Mouse (Mus musculus): ENCODE measurements at regions not wholly inside any gene's neighbourhood (a gene's known extent, or its start where the extent isn't known, plus 50 kb on each side); places are given as distances from the start of the nearest gene placed in this dataset.

DNA sequence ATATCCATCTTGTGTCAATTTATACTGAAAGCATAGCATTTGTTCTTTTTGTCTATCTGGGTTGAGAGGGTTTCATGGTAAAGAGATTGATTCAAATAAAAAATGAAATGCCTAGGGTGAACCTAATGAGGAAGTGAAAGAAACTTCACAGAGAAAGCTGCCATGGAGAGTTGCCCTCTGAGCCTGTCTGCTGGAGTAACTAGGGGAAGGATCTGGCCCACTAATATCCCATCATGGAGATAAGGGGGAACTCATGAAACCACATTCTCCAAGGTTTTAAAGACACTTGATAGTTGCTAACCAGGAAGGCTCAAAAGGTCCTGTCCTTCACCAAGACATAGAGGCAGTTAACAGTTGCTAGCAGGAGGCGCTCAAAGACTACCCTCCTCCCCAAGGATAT, 539.2 kb downstream of the Prim2 start:
- ATAC-seq (ENCODE audit: insufficient number of reproducible peaks, insufficient read depth, low FRiP score, low read depth), result no peak
- Histone ChIP-seq H3K9ac (ENCODE audit: low read length) (no peak overlapping the region), H3K4me3 (ENCODE audit: control insufficient read depth in 1 of 2, insufficient read depth in 1 of 2, low read depth in 1 of 2, low read length in 2 of 2) (no peak overlapping the region), H3K36me3 (ENCODE audit: control insufficient read depth, insufficient read depth, low read length) (no peaks in the 10 kb centered on the region), H3K27me3 (ENCODE audit: control insufficient read depth, insufficient read depth, low read length) (no peaks in the 10 kb centered on the region), H3K4me1 (ENCODE audit: control insufficient read depth in 2 of 2, insufficient read depth in 2 of 2, low read length in 2 of 2) (no peaks in the 10 kb centered on the region), H3K27ac (replicated peaks in 1 of 2; ENCODE audit: control insufficient read depth in 1 of 2, insufficient read depth in 1 of 2, low read depth in 2 of 2, low read length in 2 of 2) (no peak overlapping the region), H3K4me2 (ENCODE audit: low read length) (no peak overlapping the region), H3K9me3 (ENCODE audit: control insufficient read depth, low read length) (no peaks in the 10 kb centered on the region)
- WGBS, result 95% methylated on average over 1 of the region's 1 CpGs

DNA sequence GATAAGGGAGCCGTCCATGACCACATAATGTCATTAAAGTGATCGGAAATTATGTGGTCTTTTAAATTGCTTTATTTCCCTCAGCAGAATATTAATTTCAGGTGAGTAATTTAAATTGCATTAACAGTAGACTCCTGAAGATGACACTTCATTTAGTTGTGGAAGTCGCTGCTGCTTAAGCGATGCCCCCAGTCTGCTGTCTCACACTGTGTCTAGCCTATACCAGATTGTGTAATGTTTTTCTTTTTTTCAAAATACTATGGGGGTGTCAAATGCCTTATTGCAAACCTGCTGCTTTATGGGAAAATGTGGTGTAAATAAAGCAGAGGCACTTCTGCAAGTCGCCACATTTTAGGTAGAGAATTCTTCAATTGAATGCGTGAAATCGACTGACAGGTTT, 544.5 kb downstream of the Prim2 start:
- Histone ChIP-seq H3K27ac (replicated peaks in 1 of 2; ENCODE audit: control insufficient read depth in 1 of 2, insufficient read depth in 1 of 2, low read depth in 2 of 2, low read length in 2 of 2) (no peak overlapping the region), H3K9me3 (ENCODE audit: control insufficient read depth, low read length) (no peaks in the 10 kb centered on the region), H3K4me3 (ENCODE audit: control insufficient read depth in 1 of 2, insufficient read depth in 1 of 2, low read depth in 1 of 2, low read length in 2 of 2) (no peak overlapping the region), H3K4me1 (ENCODE audit: control insufficient read depth in 2 of 2, insufficient read depth in 2 of 2, low read length in 2 of 2) (no peaks in the 10 kb centered on the region), H3K27me3 (ENCODE audit: control insufficient read depth, insufficient read depth, low read length) (no peaks in the 10 kb centered on the region), H3K36me3 (ENCODE audit: control insufficient read depth, insufficient read depth, low read length) (no peaks in the 10 kb centered on the region), H3K9ac (ENCODE audit: low read length) (no peak overlapping the region), H3K4me2 (ENCODE audit: low read length) (no peak overlapping the region)
- WGBS, result 87% methylated on average over 7 of the region's 7 CpGs
- no peak for ATAC-seq (ENCODE audit: insufficient number of reproducible peaks, insufficient read depth, low FRiP score, low read depth)

DNA sequence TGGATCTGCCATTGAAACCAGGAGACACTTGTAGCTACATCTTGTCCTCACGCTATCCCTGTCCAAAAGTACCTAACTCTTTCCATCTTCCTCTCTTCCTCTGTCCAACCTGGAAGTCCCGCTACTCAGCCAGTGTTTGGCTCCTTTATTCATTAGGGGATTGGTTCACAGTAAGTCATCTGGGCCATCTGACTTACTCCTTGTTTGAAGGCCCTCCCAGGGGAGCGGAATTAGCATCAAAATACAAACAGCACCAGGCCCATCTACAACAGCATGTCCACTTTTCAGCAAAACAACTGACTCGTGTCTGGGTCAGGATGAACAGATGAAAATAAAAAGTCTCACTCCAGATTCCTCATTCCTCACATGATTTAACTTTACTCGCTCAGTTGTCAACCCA, 559.2 kb upstream of the Gm5415 start:
- Histone ChIP-seq H3K4me1 (ENCODE audit: control insufficient read depth in 2 of 2, insufficient read depth in 2 of 2, low read length in 2 of 2) (peaks cover 0 to 2% of the 10 kb centered on the region in 2 experiments; a peak in 2 of 4 replicates), H3K9ac (ENCODE audit: low read length) (no peak overlapping the region), H3K4me3 (ENCODE audit: control insufficient read depth in 1 of 2, insufficient read depth in 1 of 2, low read depth in 1 of 2, low read length in 2 of 2) (no peak overlapping the region), H3K27ac (replicated peaks in 1 of 2; ENCODE audit: control insufficient read depth in 1 of 2, insufficient read depth in 1 of 2, low read depth in 2 of 2, low read length in 2 of 2) (no peak overlapping the region), H3K4me2 (ENCODE audit: low read length) (no peak overlapping the region), H3K27me3 (ENCODE audit: control insufficient read depth, insufficient read depth, low read length) (no peaks in the 10 kb centered on the region), H3K9me3 (ENCODE audit: control insufficient read depth, low read length) (peaks cover 9% of the 10 kb centered on the region), H3K36me3 (ENCODE audit: control insufficient read depth, insufficient read depth, low read length) (no peaks in the 10 kb centered on the region)
- 84% methylated on average over 5 of the region's 5 CpGs for WGBS
- no peak for ATAC-seq (ENCODE audit: insufficient number of reproducible peaks, insufficient read depth, low FRiP score, low read depth)

DNA sequence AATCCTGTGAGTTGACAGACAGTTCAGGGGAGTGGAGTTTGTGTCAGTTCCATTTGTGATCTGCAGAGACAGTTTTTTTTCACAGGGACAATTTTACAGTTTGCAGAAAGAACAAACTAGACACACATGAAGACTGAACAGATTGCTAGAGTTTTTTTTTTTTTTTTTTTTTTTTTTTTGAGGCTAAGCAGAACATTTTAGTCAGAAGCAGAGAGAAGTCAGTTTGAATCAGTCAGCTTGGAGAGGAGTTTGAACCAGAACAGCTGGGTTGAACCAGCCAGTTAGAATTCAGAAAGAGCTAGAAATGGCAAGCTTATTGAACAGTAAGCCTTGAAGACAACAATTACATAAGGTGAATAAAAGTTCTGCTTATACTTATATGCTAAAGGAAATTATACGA, 557.2 kb upstream of the Gm5415 start:
- Histone ChIP-seq H3K4me1 (ENCODE audit: control insufficient read depth in 2 of 2, insufficient read depth in 2 of 2, low read length in 2 of 2) (peaks cover 0 to 2% of the 10 kb centered on the region in 2 experiments; a peak in 2 of 4 replicates), H3K27me3 (ENCODE audit: control insufficient read depth, insufficient read depth, low read length) (no peaks in the 10 kb centered on the region), H3K36me3 (ENCODE audit: control insufficient read depth, insufficient read depth, low read length) (no peaks in the 10 kb centered on the region), H3K4me3 (ENCODE audit: control insufficient read depth in 1 of 2, insufficient read depth in 1 of 2, low read depth in 1 of 2, low read length in 2 of 2) (no peak overlapping the region), H3K9ac (ENCODE audit: low read length) (no peak overlapping the region), H3K4me2 (ENCODE audit: low read length) (no peak overlapping the region), H3K27ac (replicated peaks in 1 of 2; ENCODE audit: control insufficient read depth in 1 of 2, insufficient read depth in 1 of 2, low read depth in 2 of 2, low read length in 2 of 2) (no peak overlapping the region), H3K9me3 (ENCODE audit: control insufficient read depth, low read length) (peaks cover 9% of the 10 kb centered on the region)
- no peak for ATAC-seq (ENCODE audit: insufficient number of reproducible peaks, insufficient read depth, low FRiP score, low read depth)
- 87% methylated on average over 1 of the region's 1 CpGs for WGBS

DNA sequence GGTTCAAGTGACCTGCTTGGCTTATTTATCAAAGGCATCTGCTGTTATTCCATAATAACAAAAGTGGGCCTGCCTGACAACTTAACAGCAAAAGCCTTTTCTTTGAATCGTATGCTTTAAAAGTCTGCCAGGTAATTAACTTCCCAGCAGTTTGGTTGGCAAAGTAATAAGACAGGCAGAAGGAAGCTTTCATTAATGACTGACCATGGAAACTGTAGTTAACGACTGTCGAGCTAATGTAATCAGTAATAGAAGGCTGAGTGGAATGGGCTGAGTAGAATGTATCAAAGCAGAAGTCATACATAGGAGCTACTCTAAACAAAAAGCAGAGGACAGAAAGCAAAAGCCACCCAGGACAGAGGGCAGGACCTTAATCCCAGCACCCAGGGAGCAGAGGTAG, 551.0 kb upstream of the Gm5415 start:
- H3K27me3 ChIP-seq (ENCODE audit: control insufficient read depth, insufficient read depth, low read length), result no peaks in the 10 kb centered on the region
- no peak overlapping the region for H3K4me2 ChIP-seq (ENCODE audit: low read length)
- no peak overlapping the region for H3K4me3 ChIP-seq (ENCODE audit: control insufficient read depth in 1 of 2, insufficient read depth in 1 of 2, low read depth in 1 of 2, low read length in 2 of 2)
- H3K27ac ChIP-seq (replicated peaks in 1 of 2; ENCODE audit: control insufficient read depth in 1 of 2, insufficient read depth in 1 of 2, low read depth in 2 of 2, low read length in 2 of 2), result no peak overlapping the region
- H3K36me3 ChIP-seq (ENCODE audit: control insufficient read depth, insufficient read depth, low read length), result no peaks in the 10 kb centered on the region
- ATAC-seq (ENCODE audit: insufficient number of reproducible peaks, insufficient read depth, low FRiP score, low read depth), result no peak
- H3K9me3 ChIP-seq (ENCODE audit: control insufficient read depth, low read length), result no peaks in the 10 kb centered on the region
- no peak overlapping the region for H3K9ac ChIP-seq (ENCODE audit: low read length)
- no peaks in the 10 kb centered on the region for H3K4me1 ChIP-seq (ENCODE audit: control insufficient read depth in 2 of 2, insufficient read depth in 2 of 2, low read length in 2 of 2)
- WGBS, result 72% methylated on average over 3 of the region's 3 CpGs

- 88% methylated on average over 1 of the region's 1 CpGs for WGBS
- Histone ChIP-seq H3K27ac (replicated peaks in 1 of 2; ENCODE audit: control insufficient read depth in 1 of 2, insufficient read depth in 1 of 2, low read depth in 2 of 2, low read length in 2 of 2) (no peak overlapping the region), H3K9ac (ENCODE audit: low read length) (no peak overlapping the region), H3K4me2 (ENCODE audit: low read length) (no peak overlapping the region), H3K4me3 (ENCODE audit: control insufficient read depth in 1 of 2, insufficient read depth in 1 of 2, low read depth in 1 of 2, low read length in 2 of 2) (no peak overlapping the region), H3K27me3 (ENCODE audit: control insufficient read depth, insufficient read depth, low read length) (no peaks in the 10 kb centered on the region), H3K4me1 (ENCODE audit: control insufficient read depth in 2 of 2, insufficient read depth in 2 of 2, low read length in 2 of 2) (no peaks in the 10 kb centered on the region), H3K36me3 (ENCODE audit: control insufficient read depth, insufficient read depth, low read length) (no peaks in the 10 kb centered on the region), H3K9me3 (ENCODE audit: control insufficient read depth, low read length) (no peaks in the 10 kb centered on the region)
- no peak for ATAC-seq (ENCODE audit: insufficient number of reproducible peaks, insufficient read depth, low FRiP score, low read depth)
Observed at GRCm38 (mm10) chr1:33096851-33097250, 549.8 kb upstream of the Gm5415 start.

GRCm38 (mm10) chr1:33074551-33074950, 527.5 kb upstream of the Gm5415 start:
- ATAC-seq (ENCODE audit: insufficient number of reproducible peaks, insufficient read depth, low FRiP score, low read depth), result no peak
- no peaks in the 10 kb centered on the region for H3K4me1 ChIP-seq (ENCODE audit: control insufficient read depth in 2 of 2, insufficient read depth in 2 of 2, low read length in 2 of 2)
- no peak overlapping the region for H3K27ac ChIP-seq (replicated peaks in 1 of 2; ENCODE audit: control insufficient read depth in 1 of 2, insufficient read depth in 1 of 2, low read depth in 2 of 2, low read length in 2 of 2)
- H3K4me3 ChIP-seq (ENCODE audit: control insufficient read depth in 1 of 2, insufficient read depth in 1 of 2, low read depth in 1 of 2, low read length in 2 of 2), result no peak overlapping the region
- H3K27me3 ChIP-seq (ENCODE audit: control insufficient read depth, insufficient read depth, low read length), result no peaks in the 10 kb centered on the region
- no peak overlapping the region for H3K9ac ChIP-seq (ENCODE audit: low read length)
- H3K36me3 ChIP-seq (ENCODE audit: control insufficient read depth, insufficient read depth, low read length), result no peaks in the 10 kb centered on the region
- H3K4me2 ChIP-seq (ENCODE audit: low read length), result no peak overlapping the region
- H3K9me3 ChIP-seq (ENCODE audit: control insufficient read depth, low read length), result no peaks in the 10 kb centered on the region
- 79% methylated on average over 1 of the region's 1 CpGs for WGBS

- Histone ChIP-seq H3K27ac (replicated peaks in 1 of 2; ENCODE audit: control insufficient read depth in 1 of 2, insufficient read depth in 1 of 2, low read depth in 2 of 2, low read length in 2 of 2) (no peak overlapping the region), H3K36me3 (ENCODE audit: control insufficient read depth, insufficient read depth, low read length) (no peaks in the 10 kb centered on the region), H3K4me3 (ENCODE audit: control insufficient read depth in 1 of 2, insufficient read depth in 1 of 2, low read depth in 1 of 2, low read length in 2 of 2) (no peak overlapping the region), H3K4me2 (ENCODE audit: low read length) (no peak overlapping the region), H3K9me3 (ENCODE audit: control insufficient read depth, low read length) (no peaks in the 10 kb centered on the region), H3K27me3 (ENCODE audit: control insufficient read depth, insufficient read depth, low read length) (no peaks in the 10 kb centered on the region), H3K9ac (ENCODE audit: low read length) (no peak overlapping the region), H3K4me1 (ENCODE audit: control insufficient read depth in 2 of 2, insufficient read depth in 2 of 2, low read length in 2 of 2) (no peaks in the 10 kb centered on the region)
- no peak for ATAC-seq (ENCODE audit: insufficient number of reproducible peaks, insufficient read depth, low FRiP score, low read depth)
- WGBS, result 61% methylated on average over 2 of the region's 2 CpGs
Observed at GRCm38 (mm10) chr1:33058010-33058409, 510.9 kb upstream of the Gm5415 start.

Data from heart, embryonic 14.5 days (tissue).